Comparison of ENCODE assay signal across 17 mouse cellular contexts in the genomic region with DNA sequence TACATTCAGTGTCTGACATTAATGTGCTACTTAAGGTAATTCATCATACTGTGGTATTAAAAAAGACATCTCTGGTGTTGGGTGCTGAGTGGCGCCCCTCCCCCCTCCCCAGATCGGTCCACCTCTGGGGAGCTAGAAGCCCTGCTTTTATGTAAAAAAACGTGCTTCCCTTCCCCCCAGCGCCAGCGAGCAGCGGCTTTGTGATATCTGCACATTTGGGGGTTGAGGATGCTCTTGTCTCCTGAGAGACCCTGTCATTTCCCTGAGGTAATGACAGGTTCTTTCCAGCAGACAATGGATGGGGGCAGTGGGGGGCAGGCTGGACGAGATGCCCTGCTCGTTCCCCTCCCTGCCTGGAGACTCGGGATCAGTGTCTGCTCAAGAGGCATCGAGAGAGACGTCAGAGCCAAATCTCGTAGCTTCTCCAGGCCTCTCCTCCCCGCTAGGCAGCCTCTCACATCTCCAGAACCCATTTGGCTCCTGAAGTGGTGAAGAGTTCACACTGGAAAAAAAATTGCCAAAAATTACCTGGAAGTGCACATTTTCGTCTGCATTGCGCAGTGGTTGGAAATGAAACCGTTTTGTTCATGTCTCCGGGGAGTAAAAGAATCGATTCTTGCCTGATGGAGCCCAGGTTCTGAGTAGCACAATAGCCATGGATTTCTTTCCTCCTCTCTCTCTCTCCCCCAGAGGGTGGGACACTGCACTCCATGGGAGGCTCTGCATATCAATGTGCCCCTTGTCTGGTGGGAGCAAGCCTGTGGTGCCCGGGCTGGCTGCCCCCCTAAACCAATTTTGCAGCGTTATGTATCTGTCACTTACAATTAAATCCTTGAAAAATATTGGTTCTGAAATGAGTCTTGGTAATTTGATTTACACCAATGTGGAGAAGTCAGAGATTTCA. TPM values are rescaled to one million over a fixed set of nuclear protein-coding genes. Genes with fewer than 3 reads are reported as not detected.
DNase-seq lines count a peak whose midpoint lies in the region; ATAC-seq and TF ChIP-seq lines count a peak whose summit lies in the region.
"Had no signal": no experiment of that assay in that cellular context is flagged by ENCODE, and none has a peak within 500 bp of the region (broad histone marks: within the 10 kb centered on the region; RNA-seq: fewer than 3 reads in every experiment).

No protein-coding gene starts in this region.

- intact Hi-C loops in heart, postnatal 25 days (cut with DNase I), result no loop called here

- WGBS in neural tube, embryonic 11.5 days, result 33% methylated on average over 20 of the region's 20 CpGs
- 18% methylated on average over 20 of the region's 20 CpGs for WGBS in hindbrain, embryonic 11.5 days
- WGBS in midbrain, embryonic 13.5 days, result 12% methylated on average over 20 of the region's 20 CpGs
- WGBS in cerebellum, adult 2 months, result 42% methylated on average over 20 of the region's 20 CpGs

- no peak overlapping the region for H3K4me2 ChIP-seq in neural tube, embryonic 11.5 days (ENCODE audit: low read depth)
- H3K4me2 ChIP-seq in hindbrain, embryonic 11.5 days (replicated peaks; ENCODE audit: low read depth, low read length), result peak overlapping the region; percentile 6; the same call in 1 of the 2 replicates
- H3K4me2 ChIP-seq in midbrain, embryonic 13.5 days (replicated peaks), result peak overlapping the region; percentile 15; the same call in 1 of the 2 replicates
- H3K4me2 ChIP-seq: heart, embryonic 11.5 days; liver, embryonic 12.5 days had no signal

- peaks cover 10% of the 10 kb centered on the region; the same call in 1 of the 2 replicates for H3K4me1 ChIP-seq in neural tube, embryonic 11.5 days (ENCODE audit: control insufficient read depth, insufficient read depth, low read length)
- peaks cover 9% of the 10 kb centered on the region for H3K4me1 ChIP-seq in hindbrain, embryonic 11.5 days (replicated peaks; ENCODE audit: control insufficient read depth, insufficient read depth, low read length)
- H3K4me1 ChIP-seq in midbrain, embryonic 13.5 days (replicated peaks), result peaks cover 62% of the 10 kb centered on the region
- H3K4me1 ChIP-seq in cerebellum, adult 2 months (ENCODE audit: control insufficient read depth, insufficient read depth, low read length), result no peaks in the 10 kb centered on the region

- no peak overlapping the region; the same call in 1 of the 2 replicates for H3K9ac ChIP-seq in neural tube, embryonic 11.5 days (ENCODE audit: low read length)
- peak overlapping the region; percentile 15; the same call in 1 of the 2 replicates for H3K9ac ChIP-seq in hindbrain, embryonic 11.5 days (ENCODE audit: low read depth, low read length)
- H3K9ac ChIP-seq in midbrain, embryonic 13.5 days (replicated peaks), result peak overlapping the region; percentile 42
- H3K9ac ChIP-seq: liver, embryonic 12.5 days had no signal

- no peak; the same call in 1 of the 2 replicates for ATAC-seq in neural tube, embryonic 11.5 days (ENCODE audit: insufficient read depth, low FRiP score, low TSS enrichment)
- peak; percentile 66 for ATAC-seq in hindbrain, embryonic 11.5 days (ENCODE audit: low FRiP score)
- peak; percentile 54 for ATAC-seq in midbrain, embryonic 13.5 days
- ATAC-seq: liver, embryonic 12.5 days had no signal

- no peaks in the 10 kb centered on the region for H3K9me3 ChIP-seq in neural tube, embryonic 11.5 days (ENCODE audit: control insufficient read depth, low read length)
- H3K9me3 ChIP-seq in hindbrain, embryonic 11.5 days (ENCODE audit: control insufficient read depth, low read length), result no peaks in the 10 kb centered on the region
- H3K9me3 ChIP-seq in midbrain, embryonic 13.5 days, result no peaks in the 10 kb centered on the region
- H3K9me3 ChIP-seq: liver, embryonic 12.5 days had no signal

- TF ChIP-seq CTCF in cerebellum, adult 2 months (IDR thresholded peaks at IDR 0.05; ENCODE audit: borderline replicate concordance, insufficient read depth, low read depth, low read length), result no peak

- DNase-seq in neural tube, embryonic 11.5 days (ENCODE audit: low spot score), result no peak
- DNase-seq in neural tube, embryonic 10.5 days (ENCODE audit: extremely low spot score, low spot score), result no peak
- DNase-seq in hindbrain, embryonic 11.5 days (ENCODE audit: low spot score), result peak; percentile 46
- DNase-seq in kidney, postnatal 10 days, result no peak
- no peak for DNase-seq in heart, postnatal 25 days (ENCODE audit: low spot score)
- DNase-seq in cerebellum, adult 2 months, result no peak
- DNase-seq in spleen, postnatal 14 days (ENCODE audit: low spot score in 2 of 2), result no peak
- DNase-seq: adrenal gland, postnatal 14 days; layer of hippocampus, adult 9-11 months; right cerebral cortex, postnatal 14 days had no signal

- H3K27ac ChIP-seq in neural tube, embryonic 11.5 days (ENCODE audit: low read depth, low read length), result 0 out of 2 replicates have a peak overlapping the region, but pooled peaks have one; percentile 17
- H3K27ac ChIP-seq in hindbrain, embryonic 11.5 days (ENCODE audit: low read depth, low read length), result peak overlapping the region; percentile 58
- H3K27ac ChIP-seq in midbrain, embryonic 13.5 days, result peak overlapping the region; percentile 74
- H3K27ac ChIP-seq in cerebellum, adult 2 months (ENCODE audit: insufficient read depth, low read length), result no peak overlapping the region
- H3K27ac ChIP-seq: kidney, postnatal 0 days; liver, embryonic 12.5 days had no signal

- no peak overlapping the region for H3K4me3 ChIP-seq in neural tube, embryonic 11.5 days (ENCODE audit: low read depth, low read length)
- no peak overlapping the region for H3K4me3 ChIP-seq in hindbrain, embryonic 11.5 days (ENCODE audit: low read depth, low read length)
- no peak overlapping the region for H3K4me3 ChIP-seq in midbrain, embryonic 13.5 days (replicated peaks)
- H3K4me3 ChIP-seq in cerebellum, adult 2 months (replicated peaks; ENCODE audit: insufficient read depth, low read depth, low read length), result no peak overlapping the region
- H3K4me3 ChIP-seq: liver, embryonic 12.5 days had no signal

- no peak for TF ChIP-seq POLR2A in cerebellum, adult 2 months (IDR thresholded peaks at IDR 0.05; ENCODE audit: borderline replicate concordance, insufficient read depth, low read length)

- no peaks in the 10 kb centered on the region for H3K27me3 ChIP-seq in neural tube, embryonic 11.5 days (ENCODE audit: control insufficient read depth, insufficient read depth, low read length)
- no peaks in the 10 kb centered on the region for H3K27me3 ChIP-seq in hindbrain, embryonic 11.5 days (ENCODE audit: control insufficient read depth, insufficient read depth, low read length)
- H3K27me3 ChIP-seq in midbrain, embryonic 13.5 days, result peaks cover 3% of the 10 kb centered on the region; the same call in 1 of the 2 replicates
- no peaks in the 10 kb centered on the region for H3K27me3 ChIP-seq in cerebellum, adult 2 months (ENCODE audit: control insufficient read depth, insufficient read depth, low read length)
- H3K27me3 ChIP-seq: liver, embryonic 12.5 days had no signal

- H3K36me3 ChIP-seq in neural tube, embryonic 11.5 days (ENCODE audit: control insufficient read depth, insufficient read depth, low read length), result no peaks in the 10 kb centered on the region; the same call in 1 of the 2 replicates
- no peaks in the 10 kb centered on the region for H3K36me3 ChIP-seq in hindbrain, embryonic 11.5 days (ENCODE audit: control insufficient read depth, insufficient read depth, low read length)
- H3K36me3 ChIP-seq in midbrain, embryonic 13.5 days, result peaks cover 43% of the 10 kb centered on the region
- H3K36me3 ChIP-seq: G1E; liver, embryonic 12.5 days had no signal

RNA-seq across cellular contexts. Expression of gene Kif26a, which starts 24.9 kb away (rescaled TPM):
- 2.0 and 2.8 TPM in 2 replicates for polyA plus RNA-seq in neural tube, embryonic 11.5 days (2014; fragmentation: Nextera tagmentation; extraction: Ambion mirVana)
- polyA plus RNA-seq in hindbrain, embryonic 11.5 days (2014; fragmentation: Nextera tagmentation; extraction: Ambion mirVana), result 2.0 and 2.2 TPM in 2 replicates
- 7.0 and 11.4 TPM in 2 replicates for polyA plus RNA-seq in midbrain, embryonic 13.5 days (2015; fragmentation: Nextera tagmentation; extraction: Ambion mirVana)
- total RNA-seq in heart, postnatal 25 days (2021), result 10 to 100 TPM; 14.3 to 16.6 TPM
- polyA plus RNA-seq in cerebellum, adult 2 months (2012; rRNA removed), result 2.4 TPM in 2 replicates
- total RNA-seq: G1E; megakaryocyte-erythroid progenitor cell, adult 5-6 weeks had no signal
- polyA plus RNA-seq: C2C12, G1E had no signal
